Mouse (Mus musculus): ENCODE measurements around the gene Eif6. TPM values are rescaled to one million over a fixed set of nuclear protein-coding genes. Genes with fewer than 3 reads are reported as not detected.

Gene Eif6
- total RNA-seq, 2 experiments from 2014 or later = 60.8 to 154 TPM

DNA sequence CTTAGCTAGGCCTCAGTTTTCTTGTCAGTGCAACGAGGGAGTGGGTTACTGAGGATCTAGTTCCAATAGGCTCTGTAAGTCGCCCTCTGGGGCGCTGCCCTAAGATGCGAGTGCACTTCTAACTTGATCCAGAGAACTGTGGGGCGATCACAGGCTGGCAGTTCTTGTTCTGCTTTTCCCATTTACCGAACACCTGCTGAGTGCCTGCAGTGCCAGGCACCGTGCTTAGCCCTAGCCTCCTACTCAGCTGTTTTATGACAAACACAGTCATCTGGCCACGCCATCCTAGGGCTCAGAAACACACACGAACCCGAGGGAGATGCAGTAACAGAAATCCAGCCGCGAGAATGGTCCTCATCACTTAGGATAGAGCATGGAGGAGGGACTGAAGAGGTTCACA, 33.8 kb downstream of the Eif6 start:
- no peak for ATAC-seq (ENCODE audit: poor library complexity, severe bottlenecking)

DNA sequence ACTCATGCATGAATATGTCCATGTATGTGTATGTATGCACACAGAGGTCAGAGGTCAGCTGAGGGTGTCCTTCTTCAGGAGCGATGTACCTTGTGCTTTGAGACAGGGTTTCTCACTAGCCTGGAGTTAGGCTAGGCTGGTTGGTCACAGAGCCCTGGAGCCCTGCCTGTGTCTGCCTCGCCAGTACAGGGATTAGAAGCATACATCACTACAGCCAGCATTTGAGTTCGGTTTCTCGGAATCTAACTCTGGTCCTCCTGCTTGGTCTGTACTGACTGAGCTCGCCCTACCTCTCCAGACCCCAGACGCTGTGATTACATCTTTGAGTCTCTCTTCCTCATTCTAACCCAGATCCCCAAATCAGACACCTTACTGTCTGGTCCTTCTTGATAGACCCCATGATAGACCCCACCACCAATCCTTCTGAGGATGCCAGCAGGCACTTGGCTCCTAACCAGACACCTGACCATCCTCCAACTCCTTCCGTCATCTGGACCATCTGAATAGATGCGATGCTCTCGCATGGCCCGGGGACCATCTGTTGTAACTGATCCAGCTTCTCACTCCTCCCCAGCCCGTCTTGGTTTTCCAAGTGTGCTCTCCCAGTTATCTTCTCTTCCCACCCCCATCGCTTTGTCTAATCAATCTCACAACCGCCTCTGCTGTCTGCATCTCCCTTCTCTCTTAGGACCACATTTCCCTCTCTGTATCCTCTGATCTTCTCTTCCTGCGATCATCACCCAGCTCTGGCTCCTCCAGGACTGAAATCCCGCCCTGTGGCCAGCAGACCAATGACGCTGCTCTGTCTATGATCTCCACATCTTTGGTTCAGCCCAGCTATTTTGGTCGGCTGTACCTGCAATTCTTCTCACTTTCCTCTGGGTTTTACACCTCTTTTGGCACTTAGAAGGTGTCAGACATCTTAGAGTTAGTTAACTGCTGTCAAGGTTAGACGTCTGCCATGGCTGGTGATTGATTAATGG, 38.5 kb downstream of the Eif6 start:
- no peak for ATAC-seq (ENCODE audit: poor library complexity, severe bottlenecking)

DNA sequence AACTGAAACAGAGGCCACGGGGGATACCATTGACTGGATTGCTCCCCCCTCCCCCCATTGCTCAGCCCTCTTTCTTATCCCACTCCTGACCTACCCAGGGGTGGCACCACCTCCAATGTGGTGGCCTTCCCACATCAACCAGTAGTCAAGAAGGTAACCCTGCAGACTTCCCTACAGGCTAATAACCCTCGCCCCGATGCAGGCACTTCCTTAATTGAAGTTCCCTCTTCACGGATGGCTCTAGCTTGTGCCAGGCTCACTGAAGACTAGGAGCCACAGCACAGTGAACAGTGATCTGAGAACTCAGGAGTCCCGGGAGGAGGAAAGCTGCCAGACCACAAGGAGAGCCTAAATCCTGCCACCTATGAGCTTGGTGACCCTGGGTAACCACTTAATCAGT, 39.8 kb downstream of the Eif6 start:
- peak; percentile 40 for ATAC-seq (ENCODE audit: poor library complexity, severe bottlenecking)

DNA sequence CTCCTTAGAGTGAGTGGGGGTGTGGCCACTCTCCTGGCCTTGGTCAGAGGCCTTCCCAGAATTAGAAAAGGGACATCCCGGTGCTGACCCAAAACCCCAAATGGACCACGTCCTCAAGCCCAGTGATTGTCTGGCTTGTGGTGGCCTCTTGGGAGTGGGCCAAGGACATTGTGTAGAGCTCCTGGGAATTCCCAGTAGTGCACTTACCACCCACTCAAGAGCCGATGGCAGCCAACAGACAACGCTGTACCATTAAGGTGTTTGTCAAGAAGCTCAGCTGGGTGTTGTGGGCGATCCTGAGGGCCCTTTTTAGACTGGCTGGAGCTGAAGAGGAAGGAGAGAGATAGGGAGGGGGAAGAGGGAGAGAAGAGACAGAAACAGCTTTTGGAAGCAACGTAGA, 42.2 kb downstream of the Eif6 start:
- ATAC-seq (ENCODE audit: poor library complexity, severe bottlenecking) = no peak

DNA sequence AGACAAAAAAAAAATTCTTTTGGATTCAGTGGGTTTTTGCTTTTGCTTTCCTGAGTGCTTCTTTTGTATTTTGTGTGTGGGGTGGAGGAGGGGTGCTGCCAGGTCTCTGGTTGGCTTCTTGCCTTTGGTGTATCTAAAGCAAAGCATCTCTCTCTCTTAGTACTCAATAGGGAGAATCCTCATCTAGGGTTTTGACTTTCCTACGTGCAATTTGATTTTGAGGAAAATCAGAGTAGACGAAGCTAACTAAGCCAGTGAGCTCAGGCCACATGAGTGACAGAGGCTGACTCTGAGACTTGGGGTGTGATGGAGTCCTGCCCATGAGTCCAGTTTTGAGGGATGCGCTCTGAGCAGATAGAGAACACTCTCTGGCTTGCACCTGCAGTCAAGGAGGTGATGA, 47.2 kb downstream of the Eif6 start:
- ATAC-seq (ENCODE audit: poor library complexity, severe bottlenecking) = no peak

DNA sequence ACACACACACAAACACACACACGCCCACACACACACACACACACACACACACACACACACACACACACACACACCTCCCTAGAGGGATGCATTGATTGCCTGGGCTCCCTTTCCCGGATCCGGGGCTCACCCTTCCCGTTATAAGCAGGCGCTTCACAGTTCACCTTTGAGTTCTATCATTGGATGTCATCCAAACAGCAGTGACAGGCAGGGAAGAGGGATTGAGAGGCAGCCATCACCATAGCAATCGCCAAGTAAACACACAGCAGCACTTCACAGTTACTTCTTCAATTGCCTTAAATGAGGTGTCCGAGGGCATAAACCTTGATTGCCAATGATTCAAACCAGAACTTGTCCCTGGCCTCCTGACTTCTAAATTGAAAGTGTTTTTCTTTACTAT, 47.7 kb downstream of the Eif6 start:
- ATAC-seq (ENCODE audit: poor library complexity, severe bottlenecking) = no peak

DNA sequence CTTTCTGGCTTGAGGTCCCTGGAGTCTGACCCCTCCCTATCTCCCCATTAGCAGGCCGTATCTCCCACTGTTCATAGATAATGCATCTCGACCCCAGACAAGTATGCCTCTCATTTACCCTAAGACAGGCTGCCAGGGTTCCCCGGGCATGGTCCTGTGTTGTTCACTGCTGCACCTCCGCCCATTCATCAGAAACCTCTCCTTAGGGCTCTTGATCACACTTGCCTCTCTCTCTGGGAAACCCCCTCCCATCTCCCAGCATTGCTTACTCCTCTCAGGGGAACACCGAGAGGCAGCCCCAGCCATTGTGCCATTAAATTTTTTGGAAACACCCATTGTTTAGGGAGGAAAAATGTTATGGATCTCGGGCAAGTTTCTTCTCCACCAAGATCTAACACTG, 48.7 kb downstream of the Eif6 start:
- no peak for ATAC-seq (ENCODE audit: poor library complexity, severe bottlenecking)

DNA sequence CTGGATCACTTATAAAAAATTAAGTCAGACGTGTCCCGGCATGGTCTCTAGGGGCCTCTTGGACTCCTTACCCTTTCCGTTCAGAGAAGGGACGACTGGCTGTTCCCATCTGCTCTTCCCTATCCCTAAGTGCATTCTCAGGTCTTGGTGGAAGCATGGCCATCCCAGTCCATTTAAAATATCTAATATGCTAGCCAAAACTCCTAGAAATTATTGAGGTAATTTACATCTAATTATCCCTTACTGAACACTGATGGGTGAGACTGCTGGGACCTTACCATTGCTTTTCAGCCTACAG, 49.1 kb downstream of the Eif6 start:
- no peak for ATAC-seq (ENCODE audit: poor library complexity, severe bottlenecking)

DNA sequence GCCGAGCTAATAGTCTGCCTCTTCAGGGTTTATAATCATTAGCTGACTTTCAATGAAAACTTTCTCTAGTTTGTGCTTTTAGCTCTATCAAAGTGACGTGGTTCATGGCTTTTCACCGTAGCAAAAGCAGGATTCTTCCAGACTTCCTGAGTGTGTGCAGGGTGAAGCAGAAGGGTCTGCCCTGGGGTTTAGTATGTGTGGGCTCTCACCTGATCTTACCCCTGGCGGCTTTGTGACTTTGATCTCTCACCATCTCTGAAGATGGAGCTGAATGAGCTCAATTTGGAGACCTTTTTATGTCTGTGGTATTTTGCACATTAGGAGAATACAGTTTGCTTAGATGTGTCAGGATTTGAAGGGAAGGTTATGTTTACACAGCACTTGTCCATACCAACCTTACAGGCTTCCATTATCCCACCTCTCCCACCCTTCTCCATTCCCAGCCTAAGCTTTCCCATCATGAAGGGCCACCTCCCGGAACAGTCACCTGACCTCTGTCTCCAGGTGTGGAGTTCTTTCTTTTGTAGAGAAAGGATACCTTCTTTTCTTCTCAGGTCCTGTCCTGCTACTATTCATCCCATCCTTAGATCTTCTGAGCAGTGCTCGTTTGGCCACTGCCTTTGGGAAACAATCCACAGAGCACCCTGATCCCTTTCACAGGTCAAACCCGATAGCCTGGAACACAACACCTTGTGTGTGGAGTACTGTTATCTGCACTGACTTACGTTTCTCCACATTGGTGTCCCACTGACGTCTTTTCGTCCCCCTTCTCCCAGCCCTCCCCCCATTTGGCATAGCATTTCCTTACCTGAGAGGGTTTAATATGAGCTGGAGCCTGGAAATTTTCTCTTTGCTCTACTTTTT, 49.7 kb downstream of the Eif6 start:
- ATAC-seq (ENCODE audit: poor library complexity, severe bottlenecking) = no peak

DNA sequence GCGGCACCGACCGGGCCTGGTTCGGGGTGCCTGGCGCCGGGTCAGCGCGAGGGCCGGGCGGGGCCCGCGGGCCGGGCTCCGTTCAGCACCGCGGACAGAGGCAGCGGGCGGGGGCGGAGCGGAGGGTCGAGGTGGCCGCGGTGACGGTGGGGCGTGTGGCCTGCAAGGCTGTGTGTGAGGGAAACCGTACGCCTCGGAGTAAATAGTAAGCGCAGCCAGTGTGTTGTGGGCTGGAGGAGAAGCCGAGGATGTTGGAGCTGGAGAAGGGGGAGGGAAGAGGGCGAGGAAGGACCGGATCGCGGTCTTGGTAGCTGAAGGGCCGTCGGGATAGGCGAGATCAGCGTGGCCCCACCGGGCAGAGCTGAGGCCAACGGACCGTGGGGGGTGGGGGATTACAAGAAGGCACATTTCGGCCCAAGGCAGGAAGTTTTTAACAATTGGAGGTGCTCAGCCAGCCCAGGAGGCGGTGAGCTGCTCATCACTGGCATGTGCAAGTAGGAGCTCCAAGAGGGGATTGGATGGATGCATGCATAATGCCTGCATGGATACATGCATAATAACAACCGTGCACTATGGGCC, 51.0 kb downstream of the Eif6 start:
- ATAC-seq (ENCODE audit: poor library complexity, severe bottlenecking) = peak; percentile 67

DNA sequence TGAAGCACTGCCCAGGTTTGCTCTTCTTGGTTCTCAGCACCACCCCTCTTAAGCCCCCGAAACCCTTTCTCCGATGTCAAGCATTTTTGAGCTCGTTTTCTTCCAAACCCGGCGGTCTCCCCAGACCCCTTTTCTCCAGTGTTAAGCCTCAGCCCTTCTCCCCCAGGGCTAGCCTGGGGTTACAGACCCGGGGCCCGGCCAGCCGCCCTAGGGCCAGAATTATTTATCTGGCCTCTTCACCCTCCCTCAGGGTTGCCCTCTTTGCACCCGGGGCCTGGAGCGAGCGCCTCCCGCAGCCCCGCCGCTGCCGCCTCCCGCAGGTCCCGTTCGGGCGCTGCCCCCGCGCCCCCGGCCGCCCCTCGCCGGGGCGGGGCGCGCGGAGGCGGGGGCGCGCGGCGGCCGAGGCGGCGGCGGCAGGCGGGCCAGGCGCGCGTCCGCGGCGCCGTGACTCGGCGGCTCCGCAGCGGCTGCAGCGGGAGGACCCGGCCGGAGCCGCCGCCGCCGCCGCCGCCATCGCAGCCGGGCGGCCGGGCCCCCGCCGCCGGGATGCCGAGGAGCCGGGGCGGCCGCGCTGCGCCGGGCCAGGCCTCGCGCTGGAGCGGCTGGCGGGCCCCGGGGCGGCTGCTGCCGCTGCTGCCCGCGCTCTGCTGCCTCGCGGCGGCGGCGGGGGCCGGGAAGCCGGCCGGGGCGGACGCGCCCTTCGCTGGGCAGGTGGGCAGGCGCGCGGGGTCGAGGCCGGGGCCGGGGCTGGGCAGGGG, 51.6 kb downstream of the Eif6 start, which contains the start of gene Mmp24:
TSS of gene Mmp24 (plus strand) at position 416 of the 758 bp plus-strand sequence.
- no peak for ATAC-seq (ENCODE audit: poor library complexity, severe bottlenecking)

DNA sequence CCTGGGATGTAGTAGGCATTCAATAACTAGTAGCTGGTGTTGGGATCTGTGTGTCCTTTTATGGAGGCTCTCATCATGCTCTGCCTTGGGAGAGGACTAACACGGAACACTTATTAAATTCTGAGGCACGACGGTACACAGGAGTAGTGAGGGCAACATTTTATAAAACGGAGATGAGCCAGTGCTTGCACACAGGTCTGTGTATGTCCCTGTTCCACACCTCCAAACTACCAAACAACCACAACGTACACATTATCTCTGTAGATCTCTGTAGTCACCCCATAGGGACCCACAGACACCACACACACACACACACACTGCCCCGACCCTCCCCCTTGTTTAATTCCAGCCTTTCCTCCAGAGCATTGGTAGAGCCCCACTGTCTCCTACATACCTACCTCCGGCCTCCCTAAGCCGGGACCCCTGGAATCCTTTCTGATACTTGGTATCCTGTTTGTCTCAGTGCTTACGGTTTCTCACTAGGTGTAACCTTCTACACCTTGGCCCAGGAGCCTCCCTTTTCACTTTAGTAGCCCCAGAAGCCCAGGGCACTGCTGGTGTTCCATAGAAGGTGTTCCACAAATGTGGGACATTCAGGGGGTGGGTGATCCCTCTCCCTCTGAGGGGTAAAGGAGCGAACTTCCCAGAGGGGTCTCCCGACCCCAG, 52.3 kb downstream of the Eif6 start:
- ATAC-seq (ENCODE audit: poor library complexity, severe bottlenecking) = no peak

DNA sequence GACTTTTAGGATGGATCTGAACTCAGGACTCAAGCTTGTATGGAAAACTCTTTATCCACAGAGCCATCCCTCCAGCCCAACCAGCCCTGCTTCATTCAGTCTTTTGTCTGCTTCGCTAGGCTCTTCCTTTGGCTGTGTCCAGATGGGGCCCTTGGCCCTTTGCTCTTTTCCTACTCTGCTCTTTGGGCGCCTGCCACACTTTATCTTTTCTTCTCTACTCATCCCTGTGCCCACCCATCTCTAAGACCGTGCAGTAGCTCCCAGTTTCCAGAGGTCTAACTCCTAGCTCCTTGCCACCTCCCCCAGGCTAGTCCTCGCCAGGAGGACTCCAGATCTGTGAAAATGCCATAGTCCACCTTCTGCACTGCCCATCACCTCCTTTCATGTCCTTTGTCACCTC, 53.1 kb downstream of the Eif6 start:
- no peak for ATAC-seq (ENCODE audit: poor library complexity, severe bottlenecking)

Other genes with a start within 250 kb of the Eif6 start
- gene Gss, start 234.1 kb downstream of the Eif6 start, total RNA-seq (2015) = 9.6 and 9.7 TPM in 2 replicates
- 13.3 and 17.1 TPM in 2 replicates for gene Gss, start 234.1 kb downstream of the Eif6 start, total RNA-seq (2017)
- gene Myh7b, start 215.7 kb downstream of the Eif6 start, total RNA-seq (2015) = not detected in 2 replicates
- gene Myh7b, start 215.7 kb downstream of the Eif6 start, total RNA-seq (2017) = not detected in 2 replicates
- gene Trpc4ap, start 134.5 kb downstream of the Eif6 start, total RNA-seq (2015) = 63.0 and 80.0 TPM in 2 replicates
- gene Trpc4ap, start 134.5 kb downstream of the Eif6 start, total RNA-seq (2017) = 104 and 106 TPM in 2 replicates
- 23.4 and 25.9 TPM in 2 replicates for gene Edem2, start 97.5 kb downstream of the Eif6 start, total RNA-seq (2015)
- gene Edem2, start 97.5 kb downstream of the Eif6 start, total RNA-seq (2017) = 34.8 and 34.9 TPM in 2 replicates
- not detected in 2 replicates for gene Gm17581, start 91.1 kb downstream of the Eif6 start, total RNA-seq (2015)
- not detected in 2 replicates for gene Gm17581, start 91.1 kb downstream of the Eif6 start, total RNA-seq (2017)
- gene Procr, start 75.8 kb downstream of the Eif6 start, total RNA-seq (2015) = 0.83 TPM in 1 of 2 replicates, not detected in the other
- gene Procr, start 75.8 kb downstream of the Eif6 start, total RNA-seq (2017) = not detected in 2 replicates
- gene Mmp24, start 51.6 kb downstream of the Eif6 start, total RNA-seq (2015) = not detected in 2 replicates
- 0.07 and 0.65 TPM in 2 replicates for gene Mmp24, start 51.6 kb downstream of the Eif6 start, total RNA-seq (2017)
- gene BC029722, start 7.5 kb downstream of the Eif6 start, total RNA-seq (2015) = 14.4 and 17.5 TPM in 2 replicates
- gene BC029722, start 7.5 kb downstream of the Eif6 start, total RNA-seq (2017) = 12.5 and 14.9 TPM in 2 replicates
- gene Fam83c, start 7.9 kb upstream of the Eif6 start, total RNA-seq (2015) = not detected in 2 replicates
- gene Fam83c, start 7.9 kb upstream of the Eif6 start, total RNA-seq (2017) = not detected in 2 replicates
- gene Uqcc1, start 103.4 kb upstream of the Eif6 start, total RNA-seq (2015) = 17.4 and 28.7 TPM in 2 replicates
- gene Uqcc1, start 103.4 kb upstream of the Eif6 start, total RNA-seq (2017) = 38.4 and 49.2 TPM in 2 replicates
- gene Gm15557, start 113.8 kb upstream of the Eif6 start, total RNA-seq (2015) = not detected in 2 replicates
- not detected in 2 replicates for gene Gm15557, start 113.8 kb upstream of the Eif6 start, total RNA-seq (2017)
- gene Gdf5, start 118.4 kb upstream of the Eif6 start, total RNA-seq (2015) = not detected in 2 replicates
- not detected in 2 replicates for gene Gdf5, start 118.4 kb upstream of the Eif6 start, total RNA-seq (2017)
- 8.9 and 14.5 TPM in 2 replicates for gene Cep250, start 129.5 kb upstream of the Eif6 start, total RNA-seq (2015)
- 37.9 and 38.1 TPM in 2 replicates for gene Cep250, start 129.5 kb upstream of the Eif6 start, total RNA-seq (2017)
- gene 6430550D23Rik, start 181.1 kb upstream of the Eif6 start, total RNA-seq (2015) = 0.20 and 0.57 TPM in 2 replicates
- 0.11 and 0.81 TPM in 2 replicates for gene 6430550D23Rik, start 181.1 kb upstream of the Eif6 start, total RNA-seq (2017)
- 175 and 193 TPM in 2 replicates for gene Ergic3, start 181.1 kb upstream of the Eif6 start, total RNA-seq (2015)
- gene Ergic3, start 181.1 kb upstream of the Eif6 start, total RNA-seq (2017) = 35.9 and 54.6 TPM in 2 replicates
- gene Fer1l4, start 226.0 kb upstream of the Eif6 start, total RNA-seq (2015) = not detected in 2 replicates
- not detected in 2 replicates for gene Fer1l4, start 226.0 kb upstream of the Eif6 start, total RNA-seq (2017)
- gene Spag4, start 238.2 kb upstream of the Eif6 start, total RNA-seq (2015) = 0.30 and 0.31 TPM in 2 replicates
- gene Spag4, start 238.2 kb upstream of the Eif6 start, total RNA-seq (2017) = 0.07 and 2.1 TPM in 2 replicates